Mouse (Mus musculus) layer of hippocampus, postnatal 25 days (tissue): ENCODE results near the gene Mettl17. TPM values are rescaled to one million over a fixed set of nuclear protein-coding genes. Genes with fewer than 3 reads are reported as not detected.
"Not testable (repeated sequence)": the region's sequence is repeated elsewhere in the genome, so short reads cannot be mapped to it uniquely, and the experiment has no call there.

ENCODE experiments used
- DNase-seq, 2 experiments: peaks; one replicate each; pipeline ENCODE4 v3.0.0; 2022; ENCODE audit warnings: mixed read lengths in 2 of 2, low spot score in 1 of 2; ENCODE audit errors: extremely low spot score in 1 of 2
- total RNA-seq, 2 experiments: library from RNA; stranded (reverse); gene quantifications; 2 replicates each; pipeline ENCODE4 v1.2.3; 2021

Mettl17 gene
- total RNA-seq: 10 to 100 TPM; 25.2 to 38.9 TPM

DNA sequence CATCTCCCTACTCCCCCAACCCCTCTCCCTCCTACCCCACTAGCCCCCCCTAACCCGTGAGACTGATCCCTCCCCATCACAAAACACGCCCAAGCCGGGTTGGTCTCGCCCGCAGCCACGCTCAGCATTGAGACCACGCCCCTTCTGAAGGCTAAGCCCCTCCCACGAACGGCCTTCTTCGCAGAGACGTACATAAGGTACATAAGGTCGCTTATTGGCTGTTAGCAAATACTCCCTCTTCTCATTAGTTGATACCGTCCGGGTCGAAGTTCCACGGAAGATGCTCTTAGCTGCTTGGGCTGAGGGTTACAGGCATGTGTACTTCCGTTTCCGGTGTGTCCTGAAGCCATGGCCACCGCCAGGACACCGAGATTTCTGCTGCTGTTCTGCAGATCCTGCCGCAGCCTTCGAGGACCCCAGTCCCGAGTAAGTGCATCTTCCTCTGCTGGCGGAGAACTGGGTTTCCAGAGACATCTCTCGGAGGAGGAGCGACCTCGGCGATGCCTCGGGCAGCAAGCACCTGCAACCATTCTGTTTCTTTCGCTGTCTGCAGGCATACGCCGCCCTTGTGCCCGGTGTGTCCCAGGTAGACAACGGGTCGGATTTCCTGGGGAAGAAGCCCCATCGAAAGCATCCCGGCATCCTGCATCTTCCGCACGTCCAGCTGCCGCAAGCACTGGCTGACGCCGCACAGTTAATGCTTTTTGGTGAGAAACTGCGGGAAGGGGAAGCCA, at the start of gene Mettl17:
TSS of gene Mettl17 (plus strand) at position 245 of the 734 bp plus-strand sequence.
- peak; percentile 70 to 72 for DNase-seq

- DNase-seq: not testable (repeated sequence)
Observed at GRCm38 (mm10) chr14:51838480-51838879, 46.2 kb upstream of the Mettl17 start.

- no peak for DNase-seq
Observed at GRCm38 (mm10) chr14:51842250-51842649, 42.4 kb upstream of the Mettl17 start.

- no peak for DNase-seq
Observed at GRCm38 (mm10) chr14:51842781-51843180, 41.9 kb upstream of the Mettl17 start.

DNA sequence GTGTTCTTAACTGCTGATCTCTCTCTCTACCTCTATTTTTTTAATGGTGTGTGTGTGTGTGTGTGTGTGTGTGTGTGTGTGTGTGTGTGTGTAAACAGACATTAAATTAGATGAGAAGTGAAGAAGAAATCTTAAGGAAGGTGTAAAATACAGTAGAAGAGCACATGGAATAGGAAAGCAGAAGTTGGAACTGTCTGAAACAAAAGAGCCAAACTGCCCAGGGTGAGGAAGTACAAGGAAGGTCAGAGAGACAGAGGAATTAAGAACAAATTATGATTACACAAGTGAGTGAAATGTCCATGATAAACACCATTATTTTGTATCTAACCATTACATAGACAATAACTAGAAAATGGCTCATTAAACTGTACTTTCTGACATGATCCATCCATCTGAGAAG, 40.8 kb upstream of the Mettl17 start:
- no peak for DNase-seq

DNA sequence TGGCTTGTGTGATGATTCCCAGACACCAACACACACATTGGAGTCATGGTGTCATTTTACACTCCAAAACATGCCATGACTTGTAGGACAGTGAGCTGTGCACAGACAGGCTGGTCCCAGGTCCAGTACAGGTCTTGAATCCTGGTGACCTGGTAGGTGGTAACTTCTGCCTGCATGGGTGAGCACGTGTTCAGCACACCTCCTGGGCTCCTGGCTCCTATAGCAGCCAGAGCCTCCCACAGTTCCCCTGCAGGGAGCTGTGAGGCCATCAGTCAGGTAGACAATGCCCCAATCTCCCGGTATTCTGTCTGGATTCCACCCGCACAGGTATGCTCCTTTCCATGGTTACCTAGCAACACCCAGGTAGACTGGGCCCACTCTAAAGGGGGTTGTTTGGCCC, 38.1 kb upstream of the Mettl17 start:
- no peak for DNase-seq

DNA sequence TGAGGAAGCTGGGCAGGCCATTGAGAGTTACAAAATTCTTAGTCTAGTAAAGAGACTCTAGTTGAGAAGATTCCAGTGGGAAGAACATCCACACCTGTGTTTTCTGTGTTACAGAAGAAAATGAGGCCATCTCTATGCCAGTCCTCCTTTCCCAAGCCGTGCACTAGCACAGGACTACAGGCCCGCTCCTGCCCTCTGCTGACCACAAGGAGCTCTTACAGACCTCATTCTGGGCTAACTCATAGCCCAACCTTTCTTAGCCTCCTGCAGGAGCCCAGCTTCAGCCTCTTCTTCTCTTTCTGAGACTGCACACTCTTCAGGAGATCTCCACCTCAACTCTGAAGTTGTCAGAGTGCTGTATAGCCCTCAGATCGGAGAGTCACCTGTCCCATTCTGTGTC, 33.6 kb upstream of the Mettl17 start:
- DNase-seq: not testable (repeated sequence)

- DNase-seq: no peak
Observed at GRCm38 (mm10) chr14:51853399-51853798, 31.2 kb upstream of the Mettl17 start, which contains the start of gene Ear6. TSS of gene Ear6 (plus strand) at chr14:51853699.

DNA sequence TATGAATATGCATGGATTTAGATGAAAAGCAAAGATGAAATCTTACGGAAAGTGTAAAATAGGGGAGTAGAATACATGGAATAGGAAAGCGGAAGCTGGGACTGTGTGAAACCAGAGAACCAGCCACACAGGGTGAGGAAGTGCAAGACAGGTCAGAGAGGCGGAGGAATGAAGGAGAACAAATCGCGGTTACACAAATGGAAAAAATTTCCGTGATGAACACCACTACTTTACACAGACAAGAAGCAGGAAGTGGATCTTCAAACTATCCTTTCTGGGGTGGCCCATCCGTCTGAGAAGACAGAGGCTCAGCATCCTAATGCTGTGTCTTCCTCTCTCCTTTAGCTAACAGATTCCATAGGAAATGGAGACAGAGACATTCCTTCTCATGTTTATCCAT, 29.4 kb upstream of the Mettl17 start:
- not testable (repeated sequence) for DNase-seq

GRCm38 (mm10) chr14:51863603-51864002, 21.0 kb upstream of the Mettl17 start:
- not testable (repeated sequence) for DNase-seq

GRCm38 (mm10) chr14:51870756-51871155, 13.9 kb upstream of the Mettl17 start:
- DNase-seq: no peak

DNA sequence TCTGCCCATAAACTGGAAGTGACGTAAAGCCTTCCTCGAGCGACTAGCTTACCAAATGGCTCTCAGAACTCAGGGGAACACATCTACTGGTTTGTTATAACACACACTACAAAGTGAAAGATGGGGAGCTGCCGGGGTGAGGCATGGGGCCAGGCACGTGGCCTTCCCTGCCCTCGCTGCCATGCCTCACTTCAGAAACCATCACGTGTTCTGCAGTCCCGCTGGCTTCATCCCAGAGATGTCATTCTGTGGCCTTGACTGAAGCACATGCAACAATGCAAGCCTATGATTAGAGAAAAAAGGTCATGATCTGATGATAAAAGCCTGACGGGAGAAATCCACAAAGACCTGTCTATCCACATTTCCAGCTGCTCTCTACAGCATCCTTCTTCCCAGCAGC, 12.9 kb upstream of the Mettl17 start:
- DNase-seq: no peak

DNA sequence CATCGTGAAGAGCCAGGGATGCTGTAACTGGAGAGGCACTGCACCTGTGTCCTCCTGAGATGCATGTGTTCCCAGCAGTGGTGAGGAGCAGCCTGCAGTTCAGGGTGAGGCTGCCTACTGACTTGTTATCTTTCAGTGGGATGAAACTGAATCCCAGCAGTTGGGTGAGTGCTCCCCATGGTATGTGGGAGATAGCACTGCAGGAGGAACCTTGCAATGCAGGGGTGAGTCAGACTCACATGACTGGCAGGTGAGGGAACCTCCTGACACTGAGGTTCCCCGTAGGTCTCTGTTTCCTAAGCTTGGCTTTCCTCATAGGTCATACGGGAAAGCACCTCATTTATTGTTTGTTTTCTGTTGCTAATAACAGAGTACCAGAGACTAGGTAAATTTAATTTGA, 7.1 kb upstream of the Mettl17 start:
- no peak for DNase-seq

GRCm38 (mm10) chr14:51883527-51884030, 1.1 kb upstream of the Mettl17 start:
- DNase-seq: peak in 1 of 2 experiments; percentile 56

DNA sequence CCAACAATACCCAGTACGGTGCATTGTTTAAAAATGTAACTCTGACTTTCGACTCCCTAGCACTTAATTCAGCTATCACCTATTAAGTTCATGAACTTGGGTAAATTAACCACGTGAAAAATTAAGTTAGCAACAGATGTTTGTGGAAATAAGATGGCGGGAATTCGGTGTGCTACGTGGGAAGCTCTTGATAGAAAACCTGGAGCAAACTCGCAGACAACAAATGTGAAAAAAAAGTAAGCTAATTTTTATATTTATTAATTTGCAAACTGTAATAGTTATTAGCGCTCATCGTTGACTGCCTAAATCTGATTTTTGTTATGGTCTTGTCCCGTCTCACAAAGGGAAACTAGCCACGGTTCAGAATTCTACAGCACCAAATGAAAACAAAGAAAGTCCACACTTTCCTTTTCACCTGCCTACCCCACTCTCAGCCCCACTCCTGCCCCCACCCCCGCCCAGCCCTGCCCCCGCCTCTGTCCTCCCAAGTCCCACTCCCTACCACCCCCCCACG, 554 bp upstream of the Mettl17 start:
- DNase-seq: no peak

GRCm38 (mm10) chr14:51886051-51886450, 1.4 kb downstream of the Mettl17 start:
- no peak for DNase-seq

DNA sequence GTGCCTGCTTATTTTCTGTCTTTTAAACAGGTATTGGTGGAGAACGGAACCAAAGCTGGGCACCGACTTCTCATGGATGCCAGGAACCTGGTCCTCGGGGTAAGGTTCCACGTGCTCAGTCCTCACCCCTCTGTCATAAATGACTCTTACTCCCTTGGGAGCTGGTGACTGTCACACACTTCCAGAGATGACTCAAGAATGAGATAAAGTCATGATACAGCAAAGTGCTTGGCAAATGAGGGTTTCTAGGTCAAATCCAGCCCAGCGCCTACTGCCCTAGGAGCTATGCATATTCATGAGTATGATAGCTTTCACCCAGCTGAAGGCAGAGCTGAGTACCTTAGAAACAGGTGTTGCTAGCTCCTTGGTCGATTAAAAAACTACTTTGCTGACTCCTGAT, 5.2 kb downstream of the Mettl17 start:
- no peak for DNase-seq

DNA sequence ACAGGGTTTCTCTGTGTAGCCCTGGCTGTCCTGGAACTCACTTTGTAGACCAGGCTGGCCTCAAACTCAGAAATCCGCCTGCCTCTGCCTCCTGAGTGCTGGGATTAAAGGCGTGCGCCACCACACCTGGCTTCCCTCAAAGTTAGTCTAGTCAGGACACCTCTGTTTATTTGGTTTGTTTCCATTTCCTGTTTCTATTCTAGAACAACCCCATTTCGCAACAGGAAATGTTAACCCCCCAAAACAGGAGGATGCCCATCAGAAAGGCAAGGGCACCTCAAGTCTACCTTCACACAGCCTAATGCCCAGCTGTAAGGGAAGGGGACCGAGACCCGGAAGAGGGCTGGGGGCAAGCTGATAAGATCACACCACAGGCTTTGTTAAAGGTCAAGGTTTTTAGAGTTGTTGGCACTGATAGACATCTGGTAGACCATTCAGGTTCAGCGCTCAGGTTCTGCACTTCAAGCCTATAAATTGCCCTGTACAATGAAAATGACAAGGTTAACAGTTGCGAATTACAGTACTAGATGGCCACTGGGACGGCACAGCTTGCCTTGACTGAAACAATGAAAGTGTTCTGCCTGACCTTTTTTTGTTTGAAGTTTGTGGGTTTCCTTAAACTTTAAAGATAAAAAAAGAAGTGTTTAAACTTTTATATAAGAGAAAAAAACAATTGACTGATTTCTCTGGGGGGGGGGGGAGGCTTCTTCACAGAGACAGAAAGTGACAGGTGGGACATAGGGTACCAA, 7.7 kb downstream of the Mettl17 start, which contains the start of gene Slc39a2:
TSS of gene Slc39a2 (plus strand) at position 699 of the 749 bp plus-strand sequence.
- DNase-seq: no peak

DNA sequence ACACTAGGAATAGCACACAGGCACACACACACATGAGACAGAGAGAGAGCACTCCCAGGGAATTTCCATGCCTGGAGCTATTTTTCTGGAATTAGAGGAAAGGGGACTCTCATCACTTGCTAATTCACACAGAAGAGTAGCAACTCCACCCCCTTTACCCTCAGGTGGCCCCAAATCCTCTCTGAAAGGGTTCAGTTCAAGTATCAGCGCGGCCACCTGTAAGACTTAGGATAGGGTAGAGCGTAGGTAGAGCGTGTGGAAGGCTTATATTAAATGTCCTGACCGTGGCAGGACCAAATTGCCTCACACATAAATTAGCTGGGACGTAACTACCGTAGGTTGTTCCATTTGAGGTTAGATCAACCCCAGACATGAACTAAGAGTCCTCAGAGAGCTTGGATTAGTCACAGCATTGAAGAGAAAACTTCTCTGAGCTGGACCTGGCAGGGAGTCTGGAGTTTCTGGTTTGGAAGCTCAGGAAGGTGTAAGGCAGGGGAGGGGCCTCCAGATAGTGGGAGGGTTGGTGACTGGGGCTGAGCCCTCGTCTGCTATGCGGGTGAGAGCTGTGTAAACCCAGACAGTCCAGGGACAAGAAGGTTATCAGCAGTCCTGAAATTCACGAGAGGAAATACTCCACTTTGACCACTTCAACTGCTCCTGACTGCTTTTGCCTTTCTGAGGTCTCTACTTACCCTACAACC, 8.6 kb downstream of the Mettl17 start:
- no peak for DNase-seq

DNA sequence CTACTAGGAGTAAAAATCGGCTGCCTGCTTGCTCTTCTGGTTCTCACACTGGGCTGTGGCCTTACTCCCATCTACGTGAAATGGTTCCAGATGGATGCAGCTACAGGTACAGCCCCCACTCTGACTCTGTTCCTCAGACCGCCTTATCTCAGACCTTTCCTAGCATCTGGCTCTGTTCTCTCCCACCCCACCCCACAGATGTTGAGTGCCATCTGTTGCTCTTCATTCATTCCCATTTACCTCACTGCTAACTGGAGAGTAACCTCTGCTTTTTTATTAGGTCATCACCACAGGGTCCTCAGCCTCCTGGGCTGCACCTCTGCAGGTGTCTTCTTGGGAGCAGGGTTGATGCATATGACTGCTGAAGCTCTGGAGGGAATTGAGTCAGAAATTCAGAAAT, 9.2 kb downstream of the Mettl17 start:
- no peak for DNase-seq

DNA sequence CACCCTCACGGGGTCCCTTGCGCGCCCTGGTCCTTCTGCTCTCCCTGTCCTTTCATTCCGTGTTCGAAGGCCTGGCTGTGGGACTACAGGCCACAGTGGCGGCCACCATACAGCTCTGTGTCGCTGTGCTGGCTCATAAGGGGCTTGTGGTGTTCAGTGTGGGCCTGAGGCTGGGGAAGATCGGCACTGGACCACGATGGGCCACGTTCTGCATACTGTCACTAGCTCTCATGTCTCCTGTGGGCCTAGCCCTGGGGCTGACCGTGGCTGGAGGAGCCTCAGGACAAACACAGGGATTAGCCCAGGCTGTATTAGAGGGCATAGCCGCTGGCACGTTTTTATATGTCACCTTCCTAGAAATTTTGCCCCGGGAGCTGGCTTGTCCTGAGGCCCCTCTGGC, 10.4 kb downstream of the Mettl17 start:
- no peak for DNase-seq
